8 mouse cellular contexts compared by ENCODE assay signal in genomic region chr17:47687409-47688343, GRCm38 (mm10). TPM values are rescaled to one million over a fixed set of nuclear protein-coding genes. Genes with fewer than 3 reads are reported as not detected.
DNase-seq lines count a peak whose midpoint lies in the region; ATAC-seq and TF ChIP-seq lines count a peak whose summit lies in the region.

No protein-coding gene starts in this region.

- H3K4me2 ChIP-seq in heart, embryonic 12.5 days = peak overlapping the region; percentile 98
- peak overlapping the region; percentile 96 for H3K4me2 ChIP-seq in kidney, postnatal 0 days (ENCODE audit: low read length)
- H3K4me2 ChIP-seq in liver, embryonic 11.5 days = peak overlapping the region; percentile 95
- H3K4me2 ChIP-seq in stomach, embryonic 14.5 days (replicated peaks; ENCODE audit: low read depth, low read length) = peak overlapping the region; percentile 97

- peaks cover 32% of the 10 kb centered on the region for H3K36me3 ChIP-seq in heart, embryonic 12.5 days
- 0 out of 2 replicates have a peak, but pooled peaks cover 16% of the 10 kb centered on the region for H3K36me3 ChIP-seq in kidney, postnatal 0 days (ENCODE audit: insufficient read depth, low read length)
- peaks cover 13% of the 10 kb centered on the region; the same call in 1 of the 2 replicates for H3K36me3 ChIP-seq in liver, embryonic 11.5 days (ENCODE audit: control insufficient read depth, insufficient read depth, low read length)
- peaks cover 21% of the 10 kb centered on the region for H3K36me3 ChIP-seq in stomach, embryonic 14.5 days (ENCODE audit: control insufficient read depth, insufficient read depth, low read length)

- DNase-seq in CD4-positive helper T cell, adult 2 months (ENCODE audit: low read depth, low spot score) = peak; percentile 98
- DNase-seq in brain, embryonic 18.5 days (ENCODE audit: low read depth, low spot score) = peak; percentile 94
- peak; percentile 98 for DNase-seq in kidney, postnatal 0 days (ENCODE audit: low spot score)
- peak; percentile 92 for DNase-seq in liver, embryonic 11.5 days (ENCODE audit: low spot score)
- DNase-seq in naive thymus-derived CD4-positive, alpha-beta T cell, adult 2 months (ENCODE audit: low read depth) = peak; percentile 96

- ATAC-seq in erythroid progenitor cell, adult 5-6 weeks (replicated peaks; ENCODE audit: low FRiP score, poor library complexity, severe bottlenecking) = peak; percentile 94
- peak; percentile 84 for ATAC-seq in heart, embryonic 12.5 days (ENCODE audit: insufficient number of reproducible peaks, low FRiP score)
- ATAC-seq in kidney, postnatal 0 days (replicated peaks; ENCODE audit: low FRiP score, low read depth) = peak; percentile 88
- peak; percentile 87 for ATAC-seq in liver, embryonic 11.5 days (replicated peaks; ENCODE audit: low FRiP score)
- ATAC-seq in stomach, embryonic 14.5 days (ENCODE audit: insufficient number of reproducible peaks, insufficient read depth, low FRiP score, low read depth) = peak; percentile 86

- peak overlapping the region; percentile 68 for H3K27ac ChIP-seq in heart, embryonic 12.5 days (ENCODE audit: poor library complexity, severe bottlenecking)
- peak overlapping the region; percentile 80 for H3K27ac ChIP-seq in kidney, postnatal 0 days
- peak overlapping the region; percentile 75 for H3K27ac ChIP-seq in liver, embryonic 11.5 days (ENCODE audit: low read depth, low read length)
- H3K27ac ChIP-seq in stomach, embryonic 14.5 days (ENCODE audit: low read length) = peak overlapping the region; percentile 79

- H3K9me3 ChIP-seq in heart, embryonic 12.5 days (replicated peaks) = no peaks in the 10 kb centered on the region
- H3K9me3 ChIP-seq in kidney, postnatal 0 days (replicated peaks; ENCODE audit: low read length) = no peaks in the 10 kb centered on the region
- H3K9me3 ChIP-seq in liver, embryonic 11.5 days (ENCODE audit: control insufficient read depth, low read length) = no peaks in the 10 kb centered on the region
- H3K9me3 ChIP-seq in stomach, embryonic 14.5 days (ENCODE audit: control insufficient read depth, low read depth, low read length) = no peaks in the 10 kb centered on the region

- no peak for TF ChIP-seq CTCF in kidney, postnatal 0 days (IDR thresholded peaks at IDR 0.05; ENCODE audit: low read depth)

- H3K9ac ChIP-seq in heart, embryonic 12.5 days = peak overlapping the region; percentile 80
- peak overlapping the region; percentile 70 for H3K9ac ChIP-seq in kidney, postnatal 0 days (ENCODE audit: low read depth, low read length)
- peak overlapping the region; percentile 83 for H3K9ac ChIP-seq in liver, embryonic 11.5 days (ENCODE audit: low read depth, low read length)
- peak overlapping the region; percentile 74 for H3K9ac ChIP-seq in stomach, embryonic 14.5 days (replicated peaks; ENCODE audit: low read depth, low read length)

- WGBS in heart, embryonic 12.5 days = under 1% methylated on average over 70 of the region's 70 CpGs
- under 1% methylated on average over 70 of the region's 70 CpGs for WGBS in kidney, postnatal 0 days
- WGBS in liver, embryonic 11.5 days = under 1% methylated on average over 70 of the region's 70 CpGs
- 1% methylated on average over 70 of the region's 70 CpGs for WGBS in stomach, embryonic 14.5 days

- H3K27me3 ChIP-seq in heart, embryonic 12.5 days (replicated peaks) = peaks cover 19% of the 10 kb centered on the region; the same call in 1 of the 2 replicates
- H3K27me3 ChIP-seq in kidney, postnatal 0 days (ENCODE audit: insufficient read depth, low read length) = no peaks in the 10 kb centered on the region
- peaks cover 2% of the 10 kb centered on the region; the same call in 1 of the 2 replicates for H3K27me3 ChIP-seq in liver, embryonic 11.5 days (replicated peaks; ENCODE audit: control insufficient read depth, insufficient read depth, low read length)
- H3K27me3 ChIP-seq in stomach, embryonic 14.5 days (ENCODE audit: control insufficient read depth, insufficient read depth, low read length) = no peaks in the 10 kb centered on the region

- peaks cover 11% of the 10 kb centered on the region for H3K4me1 ChIP-seq in heart, embryonic 12.5 days (replicated peaks)
- H3K4me1 ChIP-seq in kidney, postnatal 0 days (replicated peaks; ENCODE audit: insufficient read depth, low read length) = peaks cover 9% of the 10 kb centered on the region; the same call in 1 of the 2 replicates
- H3K4me1 ChIP-seq in liver, embryonic 11.5 days (replicated peaks; ENCODE audit: control insufficient read depth, insufficient read depth, low read length) = peaks cover 11% of the 10 kb centered on the region
- peaks cover 14% of the 10 kb centered on the region for H3K4me1 ChIP-seq in stomach, embryonic 14.5 days (ENCODE audit: control insufficient read depth, insufficient read depth, low read length)

- H3K4me3 ChIP-seq in heart, embryonic 12.5 days = peak overlapping the region; percentile 71
- H3K4me3 ChIP-seq in kidney, postnatal 0 days (replicated peaks; ENCODE audit: low read depth, low read length) = peak overlapping the region; percentile 62
- H3K4me3 ChIP-seq in liver, embryonic 11.5 days (ENCODE audit: low read depth, low read length) = peak overlapping the region; percentile 81
- H3K4me3 ChIP-seq in stomach, embryonic 14.5 days (ENCODE audit: low read depth, low read length) = peak overlapping the region; percentile 89

RNA-seq across cellular contexts. Expression of gene Tomm6, which starts 0.5 kb away (rescaled TPM):
- 44.7 and 48.6 TPM in 2 replicates for total RNA-seq in erythroid progenitor cell, adult 5-6 weeks (2015; ENCODE audit: low replicate concordance)
- total RNA-seq in erythroid progenitor cell, adult 5-6 weeks (2017; ENCODE audit: low replicate concordance) = 2.1 and 3.5 TPM in 2 replicates
- polyA plus RNA-seq in heart, embryonic 12.5 days (2016; fragmentation: Nextera tagmentation; extraction: Ambion mirVana) = 352 and 355 TPM in 2 replicates
- polyA plus RNA-seq in kidney, postnatal 0 days (2015; fragmentation: Nextera tagmentation; extraction: Ambion mirVana) = 450 and 462 TPM in 2 replicates
- 442 and 486 TPM in 2 replicates for polyA plus RNA-seq in liver, embryonic 11.5 days (2014; fragmentation: Nextera tagmentation; extraction: Ambion mirVana)
- polyA plus RNA-seq in stomach, embryonic 14.5 days (2014; fragmentation: Nextera tagmentation; extraction: Ambion mirVana) = 416 and 439 TPM in 2 replicates

RNA-seq across cellular contexts. Expression of gene Frs3, which starts 1.2 kb away (rescaled TPM):
- total RNA-seq in erythroid progenitor cell, adult 5-6 weeks (2015; ENCODE audit: low replicate concordance) = not detected in 2 replicates
- total RNA-seq in erythroid progenitor cell, adult 5-6 weeks (2017; ENCODE audit: low replicate concordance) = not detected in 2 replicates
- 4.6 and 5.1 TPM in 2 replicates for polyA plus RNA-seq in heart, embryonic 12.5 days (2016; fragmentation: Nextera tagmentation; extraction: Ambion mirVana)
- polyA plus RNA-seq in kidney, postnatal 0 days (2015; fragmentation: Nextera tagmentation; extraction: Ambion mirVana) = 6.8 and 8.3 TPM in 2 replicates
- 2.3 and 3.5 TPM in 2 replicates for polyA plus RNA-seq in liver, embryonic 11.5 days (2014; fragmentation: Nextera tagmentation; extraction: Ambion mirVana)
- 4.2 and 5.2 TPM in 2 replicates for polyA plus RNA-seq in stomach, embryonic 14.5 days (2014; fragmentation: Nextera tagmentation; extraction: Ambion mirVana)

RNA-seq across cellular contexts. Expression of gene Gm21981, which starts 6.6 kb away (rescaled TPM):
- total RNA-seq in erythroid progenitor cell, adult 5-6 weeks (2015; ENCODE audit: low replicate concordance) = not detected in 2 replicates
- total RNA-seq in erythroid progenitor cell, adult 5-6 weeks (2017; ENCODE audit: low replicate concordance) = not detected in 2 replicates
- polyA plus RNA-seq in heart, embryonic 12.5 days (2016; fragmentation: Nextera tagmentation; extraction: Ambion mirVana) = 0.15 and 0.19 TPM in 2 replicates
- 0.25 and 0.36 TPM in 2 replicates for polyA plus RNA-seq in kidney, postnatal 0 days (2015; fragmentation: Nextera tagmentation; extraction: Ambion mirVana)
- 0.22 and 0.49 TPM in 2 replicates for polyA plus RNA-seq in liver, embryonic 11.5 days (2014; fragmentation: Nextera tagmentation; extraction: Ambion mirVana)
- 0.98 and 1.2 TPM in 2 replicates for polyA plus RNA-seq in stomach, embryonic 14.5 days (2014; fragmentation: Nextera tagmentation; extraction: Ambion mirVana)

RNA-seq across cellular contexts. Expression of gene Prickle4, which starts 6.9 kb away (rescaled TPM):
- not detected in 2 replicates for total RNA-seq in erythroid progenitor cell, adult 5-6 weeks (2015; ENCODE audit: low replicate concordance)
- not detected in 2 replicates for total RNA-seq in erythroid progenitor cell, adult 5-6 weeks (2017; ENCODE audit: low replicate concordance)
- polyA plus RNA-seq in heart, embryonic 12.5 days (2016; fragmentation: Nextera tagmentation; extraction: Ambion mirVana) = 0.56 TPM in 1 of 2 replicates, not detected in the other
- polyA plus RNA-seq in kidney, postnatal 0 days (2015; fragmentation: Nextera tagmentation; extraction: Ambion mirVana) = 1.1 and 1.2 TPM in 2 replicates
- polyA plus RNA-seq in liver, embryonic 11.5 days (2014; fragmentation: Nextera tagmentation; extraction: Ambion mirVana) = 0.44 and 1.7 TPM in 2 replicates
- 2.0 and 2.1 TPM in 2 replicates for polyA plus RNA-seq in stomach, embryonic 14.5 days (2014; fragmentation: Nextera tagmentation; extraction: Ambion mirVana)

RNA-seq across cellular contexts. Expression of gene Pgc, which starts 39.0 kb away (rescaled TPM):
- total RNA-seq in erythroid progenitor cell, adult 5-6 weeks (2015; ENCODE audit: low replicate concordance) = not detected in 2 replicates
- total RNA-seq in erythroid progenitor cell, adult 5-6 weeks (2017; ENCODE audit: low replicate concordance) = not detected in 2 replicates
- polyA plus RNA-seq in heart, embryonic 12.5 days (2016; fragmentation: Nextera tagmentation; extraction: Ambion mirVana) = not detected in 2 replicates
- 0.08 and 0.09 TPM in 2 replicates for polyA plus RNA-seq in kidney, postnatal 0 days (2015; fragmentation: Nextera tagmentation; extraction: Ambion mirVana)
- polyA plus RNA-seq in liver, embryonic 11.5 days (2014; fragmentation: Nextera tagmentation; extraction: Ambion mirVana) = not detected in 2 replicates
- polyA plus RNA-seq in stomach, embryonic 14.5 days (2014; fragmentation: Nextera tagmentation; extraction: Ambion mirVana) = 36.4 and 43.8 TPM in 2 replicates

Comparison
In these comparisons a context has a peak if more than half of its experiments do, and no peak if none do; other contexts are left out.
1. Peak in every context shown above with its lines: DNase-seq, ATAC-seq, H3K4me3 ChIP-seq and H3K27ac ChIP-seq.